Mouse (Mus musculus) thymus, adult 2 months (tissue): Measurements from ENCODE around the gene Fam71b. TPM values are rescaled to one million over a fixed set of nuclear protein-coding genes. Genes with fewer than 3 reads are reported as not detected.

Source experiments
- DNase-seq: peaks from one replicate; pipeline ENCODE4 v3.0.0; 2021
- H3K27ac ChIP-seq: fragments of 200-500 bp; 2 replicates; pipeline ENCODE4 v1.5.1; 2012; ENCODE audit warnings: low read length, control low read depth; ENCODE audit not compliant: control insufficient read depth, insufficient read depth
- H3K27me3 ChIP-seq: fragments of 200-500 bp; 2 replicates; pipeline ENCODE4 v1.6.1; 2012; ENCODE audit warnings: mild to moderate bottlenecking, low read length, moderate library complexity, mixed read lengths; ENCODE audit not compliant: control insufficient read depth, insufficient read depth
- H3K36me3 ChIP-seq: fragments of 200-500 bp; 2 replicates; pipeline ENCODE4 v1.6.1; 2012; ENCODE audit warnings: mild to moderate bottlenecking, low read length, moderate library complexity; ENCODE audit not compliant: control insufficient read depth, insufficient read depth
- H3K4me1 ChIP-seq: fragments of 200-500 bp; replicated peaks from 2 replicates; pipeline ENCODE4 v1.6.1; 2012; ENCODE audit warnings: low read length; ENCODE audit not compliant: control insufficient read depth, insufficient read depth
- H3K4me3 ChIP-seq: fragments of 200-500 bp; 2 replicates; pipeline ENCODE4 v1.5.1; 2012; ENCODE audit warnings: mild to moderate bottlenecking, low read length, control low read depth, moderate library complexity; ENCODE audit not compliant: control insufficient read depth, insufficient read depth
- CTCF ChIP-seq: fragments of 200-500 bp; IDR thresholded peaks from 2 replicates; pipeline ENCODE4 v1.5.1; 2012; ENCODE audit warnings: mild to moderate bottlenecking, control low read depth, low read length, moderate library complexity, borderline replicate concordance; ENCODE audit not compliant: control insufficient read depth, poor library complexity, insufficient read depth; ENCODE audit errors: extremely low read depth
- POLR2A ChIP-seq: fragments of 200-500 bp; IDR thresholded peaks from 2 replicates; pipeline ENCODE4 v1.6.1; 2012; ENCODE audit warnings: mild to moderate bottlenecking, low read length, control low read depth, moderate library complexity; ENCODE audit not compliant: control insufficient read depth, poor library complexity, insufficient read depth; ENCODE audit errors: extremely low read depth
- WGBS: fragments of 180-500 bp; shearing (Covaris S2); methylation state at CpG from one replicate; pipeline ENCODE4 v1.1.7; 2018; 5-methylcytosine and 5-hydroxymethylcytosine counted together
- polyA plus RNA-seq: library from polyadenylated mRNA; depleted of rRNA; stranded (reverse); fragments of >200 nt; gene quantifications from 2 replicates; pipeline ENCODE4 v1.2.3, GENCODE M21; 2012

Gene Fam71b
- polyA plus RNA-seq, 1 experiment: 2.6 TPM

DNA sequence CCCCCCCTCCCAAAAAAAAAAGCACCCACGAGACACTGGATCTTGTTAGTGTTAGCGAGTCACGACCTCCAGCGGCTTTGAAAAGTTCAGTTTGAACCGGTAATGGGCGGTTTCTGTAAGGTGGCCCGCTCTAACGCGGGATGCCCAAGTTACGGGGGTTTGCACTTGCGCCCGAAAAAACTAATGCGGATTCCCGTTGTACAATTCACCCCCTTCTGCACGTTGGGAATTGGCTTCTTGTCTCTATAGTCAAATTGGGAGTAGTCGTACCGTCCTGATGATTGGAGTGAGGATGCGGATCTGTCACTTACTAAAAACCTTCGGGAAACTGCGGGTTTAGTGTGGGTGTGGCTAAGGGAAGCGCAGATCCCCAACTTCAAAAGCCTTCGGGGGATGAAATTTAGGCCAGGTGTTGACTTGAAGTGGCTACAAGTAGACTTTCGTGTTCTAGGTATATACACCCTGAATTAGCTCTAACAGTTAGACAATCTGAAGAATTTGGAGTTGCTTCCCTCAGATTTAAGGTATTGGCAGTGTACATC lies 41.2 kb downstream of the Fam71b start:
- Histone ChIP-seq H3K4me1 (peaks cover 5% of the 10 kb centered on the region), H3K36me3 (peaks cover 10% of the 10 kb centered on the region; the same call in 1 of the 2 replicates), H3K4me3 (peak overlapping the region; percentile 94), H3K27ac (peak overlapping the region; percentile 70; the same call in 1 of the 2 replicates), H3K27me3 (no peaks in the 10 kb centered on the region)
- DNase-seq: peak; percentile 37
- 1% methylated on average over 23 of the region's 23 CpGs for WGBS
- no peak for TF ChIP-seq POLR2A
- TF ChIP-seq CTCF: no peak

GRCm38 (mm10) chr11:46439005-46439543 lies 42.7 kb downstream of the Fam71b start:
- no peak for DNase-seq
- Histone ChIP-seq H3K27ac (no peak overlapping the region), H3K4me3 (no peak overlapping the region), H3K4me1 (peaks cover 5% of the 10 kb centered on the region), H3K36me3 (peaks cover 10% of the 10 kb centered on the region; the same call in 1 of the 2 replicates), H3K27me3 (no peaks in the 10 kb centered on the region)
- TF ChIP-seq POLR2A (no peak), CTCF (no peak)
- WGBS: 67% methylated on average over 5 of the region's 5 CpGs

DNA sequence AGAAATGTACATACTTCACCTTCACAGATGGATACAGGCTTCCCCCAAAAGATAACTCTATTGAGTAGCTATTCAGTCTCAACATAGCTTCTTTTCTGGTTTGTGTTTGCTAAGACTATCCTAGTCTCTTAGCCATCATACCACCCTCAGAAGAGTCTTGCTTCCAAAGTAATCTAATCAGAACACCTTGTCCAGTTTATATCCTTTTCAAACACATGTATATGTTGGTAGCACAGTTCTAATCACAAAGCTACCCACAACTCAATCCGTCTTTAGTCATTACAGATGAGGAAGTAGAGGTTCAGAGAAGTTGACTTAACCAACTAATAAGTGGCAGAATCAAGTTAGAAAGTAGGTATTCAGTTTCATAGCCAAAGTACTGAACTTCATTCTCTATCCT lies 45.4 kb downstream of the Fam71b start:
- no peak for DNase-seq
- WGBS: 62% methylated on average over 1 of the region's 1 CpGs
- no peak for TF ChIP-seq CTCF
- no peak for TF ChIP-seq POLR2A
- no peaks in the 10 kb centered on the region for H3K27me3 ChIP-seq
- no peak overlapping the region for H3K4me3 ChIP-seq
- H3K4me1 ChIP-seq: peaks cover 5% of the 10 kb centered on the region
- peaks cover 10% of the 10 kb centered on the region; the same call in 1 of the 2 replicates for H3K36me3 ChIP-seq
- no peak overlapping the region for H3K27ac ChIP-seq

- peaks cover 3% of the 10 kb centered on the region; the same call in 1 of the 2 replicates for H3K4me1 ChIP-seq
- WGBS: 64% methylated on average over 1 of the region's 1 CpGs
- H3K27ac ChIP-seq: no peak overlapping the region
- H3K27me3 ChIP-seq: no peaks in the 10 kb centered on the region
- TF ChIP-seq POLR2A (no peak), CTCF (no peak)
- no peak overlapping the region for H3K4me3 ChIP-seq
- H3K36me3 ChIP-seq: peaks cover 10% of the 10 kb centered on the region; the same call in 1 of the 2 replicates
- no peak for DNase-seq
These were observed 46.8 kb downstream of the Fam71b start for GRCm38 (mm10) chr11:46443152-46443551.

- no peak overlapping the region for H3K4me3 ChIP-seq
- H3K27ac ChIP-seq: no peak overlapping the region
- TF ChIP-seq POLR2A: no peak
- no peak for TF ChIP-seq CTCF
- no peaks in the 10 kb centered on the region for H3K27me3 ChIP-seq
- peaks cover 10% of the 10 kb centered on the region; the same call in 1 of the 2 replicates for H3K36me3 ChIP-seq
- DNase-seq: no peak
- H3K4me1 ChIP-seq: peaks cover 5% of the 10 kb centered on the region
- WGBS: 71% methylated on average over 5 of the region's 5 CpGs
These were observed 47.6 kb downstream of the Fam71b start for GRCm38 (mm10) chr11:46443979-46444378.

DNA sequence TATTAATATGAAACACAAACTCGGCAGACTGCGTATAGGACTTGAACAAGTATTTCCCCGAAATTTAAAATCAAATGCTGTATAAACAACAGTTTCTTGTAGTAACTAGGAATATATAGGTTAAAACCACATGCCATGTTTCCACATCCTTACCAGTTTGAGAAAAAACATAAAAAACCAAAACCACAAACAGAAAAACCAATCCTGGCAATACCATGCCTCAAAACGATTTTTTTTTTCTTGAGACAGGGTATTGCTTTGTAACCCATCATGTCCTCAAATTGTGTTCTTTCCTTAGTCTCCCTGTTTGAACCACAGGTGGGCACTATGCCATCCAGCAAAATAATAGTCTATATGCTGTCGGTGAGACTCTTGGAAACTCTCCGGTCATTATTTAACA lies 49.8 kb downstream of the Fam71b start:
- H3K4me3 ChIP-seq: no peak overlapping the region
- WGBS: 20% methylated on average over 6 of the region's 6 CpGs
- TF ChIP-seq POLR2A (no peak), CTCF (no peak)
- 0 out of 2 replicates have a peak, but pooled peaks cover 3% of the 10 kb centered on the region for H3K36me3 ChIP-seq
- no peak overlapping the region for H3K27ac ChIP-seq
- DNase-seq: no peak
- no peaks in the 10 kb centered on the region for H3K27me3 ChIP-seq
- H3K4me1 ChIP-seq: peaks cover 12% of the 10 kb centered on the region
